Mouse (Mus musculus): ENCODE measurements at regions not wholly inside any gene's neighbourhood (a gene's known extent, or its start where the extent isn't known, plus 50 kb on each side); places are given as distances from the start of the nearest gene placed in this dataset.

- TF ChIP-seq CTCF (IDR thresholded peaks at IDR 0.05): no peak
- no peak for TF ChIP-seq EP300 (IDR thresholded peaks at IDR 0.05; ENCODE audit: insufficient read depth, low read depth, low read length)
These were observed 141.2 kb downstream of the Tmsb4x start for GRCm38 (mm10) chrX:167067918-167068317.
